Mouse (Mus musculus): ENCODE measurements around the gene Gpr155.

DNA sequence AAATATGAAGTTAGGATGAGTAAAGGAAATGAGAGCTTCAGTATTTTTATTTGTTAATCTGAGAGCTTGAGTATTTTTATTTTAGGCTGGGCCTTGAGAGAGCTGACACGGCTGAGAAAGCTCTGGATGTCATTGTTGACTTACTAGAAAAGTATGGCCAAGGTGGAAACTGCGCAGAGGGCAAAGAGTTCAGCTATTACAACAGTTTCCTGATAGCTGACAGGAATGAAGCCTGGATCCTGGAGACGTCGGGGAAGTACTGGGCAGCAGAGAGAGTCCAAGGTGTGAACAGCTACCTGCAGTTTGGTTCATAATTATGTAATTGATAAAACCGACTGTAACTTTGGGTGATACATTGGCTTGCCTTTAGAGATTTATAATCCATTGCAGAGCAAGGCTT is 67.2 kb downstream of the Gpr155 start:
- TF ChIP-seq CTCF (conservative IDR thresholded peaks at IDR 0.05; ENCODE audit: insufficient read depth, insufficient read length, low read depth, low read length) (no peak), POLR2A (IDR thresholded peaks at IDR 0.05; ENCODE audit: low read depth, low read length) (no peak)

All from kidney, adult 2 months (tissue).